Mouse (Mus musculus) brain, embryonic 14.5 days (tissue): Measurements from ENCODE around the gene Gm44596.

Source experiments
- CTCF ChIP-seq: fragments of 200-500 bp; IDR thresholded peaks from 2 replicates; pipeline ENCODE4 v1.5.1; 2012; ENCODE audit warnings: inconsistent platforms, mild to moderate bottlenecking, moderate library complexity, borderline replicate concordance; ENCODE audit not compliant: insufficient read depth, insufficient read length; ENCODE audit errors: extremely low read depth
- POLR2A ChIP-seq: fragments of 200-500 bp; IDR thresholded peaks from 2 replicates; pipeline ENCODE4 v1.6.1; 2012; ENCODE audit warnings: mild to moderate bottlenecking, inconsistent platforms, borderline replicate concordance; ENCODE audit not compliant: poor library complexity, insufficient read depth, insufficient read length, severe bottlenecking; ENCODE audit errors: extremely low read depth

DNA sequence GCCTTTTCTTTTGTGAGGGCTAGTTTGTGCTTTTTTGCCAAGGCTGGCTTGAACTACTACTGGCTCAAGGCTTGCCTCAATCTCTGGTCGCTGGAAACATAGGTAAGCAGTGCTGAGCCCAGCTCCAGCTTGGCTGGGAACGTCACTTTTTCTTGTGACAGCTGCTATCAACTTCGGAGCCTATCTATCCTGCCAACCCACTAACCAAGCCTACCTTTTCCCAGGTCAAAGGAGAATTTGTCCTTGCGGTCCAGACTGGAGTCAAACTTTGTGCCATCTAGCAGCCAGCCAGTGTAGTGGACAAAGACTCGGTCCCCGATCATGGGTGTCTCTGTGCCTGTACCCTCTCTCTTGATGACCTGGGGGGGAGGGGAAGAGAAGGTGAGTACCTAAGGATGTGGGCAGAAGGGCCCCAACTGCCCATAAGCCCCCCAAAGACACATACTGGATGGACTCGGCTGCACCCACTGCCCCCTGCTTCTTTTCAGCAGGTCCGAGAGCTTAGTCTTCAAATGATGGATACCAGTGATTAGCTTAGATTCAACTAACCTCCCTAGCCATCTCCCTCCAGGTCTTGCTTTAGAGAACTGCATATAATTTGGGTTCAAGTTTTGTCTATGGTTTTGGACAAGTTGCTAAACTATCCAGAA, 61.2 kb downstream of the Gm44596 start:
- TF ChIP-seq CTCF (no peak), POLR2A (no peak)
